Mouse (Mus musculus): Measurements from ENCODE around the gene Hoxc10. TPM values are rescaled to one million over a fixed set of nuclear protein-coding genes. Genes with fewer than 3 reads are reported as not detected.

Gene Hoxc10
- total RNA-seq, 1 experiment from 2014 or later = not detected

- no peak for ATAC-seq (replicated peaks; ENCODE audit: low read depth, poor library complexity, severe bottlenecking)
Measured at GRCm38 (mm10) chr15:103002821-103003448, 36.3 kb downstream of the Hoxc10 start.

- ATAC-seq (replicated peaks; ENCODE audit: low read depth, poor library complexity, severe bottlenecking) = no peak
Measured at GRCm38 (mm10) chr15:103005308-103005707, 38.7 kb downstream of the Hoxc10 start.

- ATAC-seq (replicated peaks; ENCODE audit: low read depth, poor library complexity, severe bottlenecking) = no peak
Measured at GRCm38 (mm10) chr15:103005797-103006196, 39.2 kb downstream of the Hoxc10 start.

- ATAC-seq (replicated peaks; ENCODE audit: low read depth, poor library complexity, severe bottlenecking) = no peak
Measured at GRCm38 (mm10) chr15:103006326-103006725, 39.7 kb downstream of the Hoxc10 start.

GRCm38 (mm10) chr15:103009265-103010111 lies 42.9 kb downstream of the Hoxc10 start:
- no peak for ATAC-seq (replicated peaks; ENCODE audit: low read depth, poor library complexity, severe bottlenecking)

- ATAC-seq (replicated peaks; ENCODE audit: low read depth, poor library complexity, severe bottlenecking) = no peak
Measured at GRCm38 (mm10) chr15:103010112-103010846, 43.7 kb downstream of the Hoxc10 start.

GRCm38 (mm10) chr15:103010847-103011555 lies 44.4 kb downstream of the Hoxc10 start:
- ATAC-seq (replicated peaks; ENCODE audit: low read depth, poor library complexity, severe bottlenecking) = no peak

- ATAC-seq (replicated peaks; ENCODE audit: low read depth, poor library complexity, severe bottlenecking) = no peak
Measured at GRCm38 (mm10) chr15:103011928-103012486, 45.4 kb downstream of the Hoxc10 start.

- ATAC-seq (replicated peaks; ENCODE audit: low read depth, poor library complexity, severe bottlenecking) = peak; percentile 61
Measured at GRCm38 (mm10) chr15:103013238-103013984, 46.8 kb downstream of the Hoxc10 start.

GRCm38 (mm10) chr15:103014166-103015008 lies 47.8 kb downstream of the Hoxc10 start:
- ATAC-seq (replicated peaks; ENCODE audit: low read depth, poor library complexity, severe bottlenecking) = no peak

GRCm38 (mm10) chr15:103015009-103015399 lies 48.4 kb downstream of the Hoxc10 start:
- no peak for ATAC-seq (replicated peaks; ENCODE audit: low read depth, poor library complexity, severe bottlenecking)

GRCm38 (mm10) chr15:103015406-103016166 lies 49.0 kb downstream of the Hoxc10 start:
- no peak for ATAC-seq (replicated peaks; ENCODE audit: low read depth, poor library complexity, severe bottlenecking)

GRCm38 (mm10) chr15:103018636-103019035 lies 52.0 kb downstream of the Hoxc10 start, which contains the start of gene Hoxc4:
Gene Hoxc4 (plus strand): TSS chr15:103018934.
- no peak for ATAC-seq (replicated peaks; ENCODE audit: low read depth, poor library complexity, severe bottlenecking)

- ATAC-seq (replicated peaks; ENCODE audit: low read depth, poor library complexity, severe bottlenecking) = no peak
Measured at GRCm38 (mm10) chr15:103020899-103021418, 54.4 kb downstream of the Hoxc10 start.

Measured in common myeloid progenitor, adult 5-6 weeks (primary cell).